In the genomic region with DNA sequence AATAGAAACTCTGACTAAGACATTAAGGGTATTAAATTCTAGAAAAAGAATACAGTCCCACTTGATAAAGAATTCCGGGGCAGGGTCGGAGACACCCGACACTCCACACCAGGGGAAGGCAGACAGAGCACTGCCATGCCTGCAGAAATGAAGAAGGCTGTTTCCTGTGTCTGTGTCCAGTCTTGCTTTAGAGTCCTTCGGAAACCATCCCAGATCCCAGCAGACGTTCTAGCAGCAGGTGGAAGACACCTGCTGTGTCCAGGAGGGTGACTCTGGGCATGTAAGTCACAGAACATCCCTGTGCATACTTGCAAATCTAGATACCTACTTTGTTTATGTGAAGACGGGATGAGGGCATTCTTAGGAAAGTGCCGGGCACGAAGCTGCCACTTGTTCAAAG, we compare ENCODE assay signal across 19 mouse cellular contexts.
DNase-seq lines count a peak whose midpoint lies in the region; ATAC-seq lines count a peak whose summit lies in the region.
"Had no signal": no experiment of that assay in that cellular context is flagged by ENCODE, and none has a peak within 500 bp of the region (broad histone marks: within the 10 kb centered on the region; RNA-seq: fewer than 3 reads in every experiment).

No protein-coding gene starts in this region.

- no peaks in the 10 kb centered on the region for H3K36me3 ChIP-seq in midbrain, embryonic 11.5 days (ENCODE audit: control insufficient read depth, insufficient read depth, low read length)
- no peaks in the 10 kb centered on the region for H3K36me3 ChIP-seq in midbrain, embryonic 10.5 days
- H3K36me3 ChIP-seq: embryonic facial prominence, embryonic 13.5 days; G1E; heart, embryonic 13.5 days had no signal

- no peak for DNase-seq in cerebellum, postnatal 4 days (ENCODE audit: low spot score in 2 of 2)
- peak; percentile 65 for DNase-seq in midbrain, embryonic 11.5 days (ENCODE audit: low spot score, missing footprints)
- DNase-seq in midbrain, embryonic 10.5 days (ENCODE audit: low spot score) = no peak
- peak; percentile 47 for DNase-seq in cerebellum, adult 9-11 months
- no peak for DNase-seq in embryo, embryonic 10 days (ENCODE audit: low spot score)
- DNase-seq in ovary, postnatal 14 days (ENCODE audit: low spot score) = no peak
- DNase-seq: adrenal gland, postnatal 10 days; B cell, adult 2 months; forebrain, postnatal 0 days; gastrocnemius, postnatal 14 days; heart, postnatal 36 days; kidney, adult 11 months had no signal

- H3K9ac ChIP-seq in midbrain, embryonic 11.5 days (ENCODE audit: low read length) = no peak overlapping the region
- H3K9ac ChIP-seq: embryonic facial prominence, embryonic 13.5 days; forebrain, embryonic 13.5 days; forebrain, postnatal 0 days; heart, embryonic 13.5 days had no signal

- H3K4me3 ChIP-seq in midbrain, embryonic 11.5 days (ENCODE audit: low read depth, low read length) = no peak overlapping the region
- H3K4me3 ChIP-seq in midbrain, embryonic 10.5 days = no peak overlapping the region
- H3K4me3 ChIP-seq: embryonic facial prominence, embryonic 13.5 days; forebrain, embryonic 13.5 days; heart, embryonic 13.5 days had no signal

- WGBS in midbrain, embryonic 11.5 days = 84% methylated on average over 8 of the region's 8 CpGs
- 89% methylated on average over 8 of the region's 8 CpGs for WGBS in midbrain, embryonic 10.5 days

- H3K4me1 ChIP-seq in midbrain, embryonic 11.5 days (ENCODE audit: control insufficient read depth, insufficient read depth, low read length) = no peaks in the 10 kb centered on the region
- H3K4me1 ChIP-seq in midbrain, embryonic 10.5 days = no peaks in the 10 kb centered on the region
- H3K4me1 ChIP-seq: embryonic facial prominence, embryonic 13.5 days; heart, embryonic 13.5 days had no signal

- H3K27ac ChIP-seq in midbrain, embryonic 11.5 days (ENCODE audit: low read depth, low read length) = no peak overlapping the region
- H3K27ac ChIP-seq in midbrain, embryonic 10.5 days (replicated peaks) = no peak overlapping the region
- H3K27ac ChIP-seq: embryonic facial prominence, embryonic 13.5 days; forebrain, embryonic 13.5 days; heart, embryonic 13.5 days had no signal

- H3K9me3 ChIP-seq in midbrain, embryonic 11.5 days (ENCODE audit: control insufficient read depth, low read length) = no peaks in the 10 kb centered on the region
- H3K9me3 ChIP-seq in midbrain, embryonic 10.5 days (replicated peaks) = peaks cover 4% of the 10 kb centered on the region; the same call in 1 of the 2 replicates

- no peaks in the 10 kb centered on the region for H3K27me3 ChIP-seq in midbrain, embryonic 11.5 days (ENCODE audit: control insufficient read depth, insufficient read depth, low read length)
- H3K27me3 ChIP-seq in midbrain, embryonic 10.5 days (ENCODE audit: low read depth, poor library complexity, severe bottlenecking) = no peaks in the 10 kb centered on the region
- H3K27me3 ChIP-seq: embryonic facial prominence, embryonic 13.5 days; heart, embryonic 13.5 days had no signal

- no peak overlapping the region for H3K4me2 ChIP-seq in midbrain, embryonic 11.5 days
- H3K4me2 ChIP-seq: embryonic facial prominence, embryonic 13.5 days; forebrain, embryonic 13.5 days; heart, embryonic 13.5 days had no signal

- ATAC-seq in cerebellum, adult (ENCODE audit: insufficient number of reproducible peaks, low FRiP score, low TSS enrichment) = peak; percentile 41; the same call in 1 of the 2 replicates
- ATAC-seq in midbrain, embryonic 11.5 days (ENCODE audit: low FRiP score) = no peak
- ATAC-seq: CD4-positive, CD25-positive, alpha-beta regulatory T cell, adult 4 months; forebrain, embryonic 13.5 days; forebrain, postnatal 0 days; inflammation-experienced regulatory T-cells, adult 6 months had no signal

Comparison
In these comparisons a context has a peak if more than half of its experiments do, and no peak if none do; other contexts are left out.
1. DNase-seq: peak in midbrain, embryonic 11.5 days (single experiment) and cerebellum, adult 9-11 months (single experiment); none in cerebellum, postnatal 4 days (0 of 2), midbrain, embryonic 10.5 days (single experiment), embryo, embryonic 10 days (single experiment) and ovary, postnatal 14 days (single experiment).